Mouse (Mus musculus) limb, embryonic 11.5 days (tissue): Measurements from ENCODE around the gene Fgfr2. TPM values are rescaled to one million over a fixed set of nuclear protein-coding genes. Genes with fewer than 3 reads are reported as not detected.

Experiments used
- ATAC-seq: fragments of 200-750 bp; cut with Nextera tagmentation; 2 replicates; pipeline ENCODE4 v1.8.0; 2017; ENCODE audit warnings: low read depth; ENCODE audit not compliant: insufficient number of reproducible peaks, low FRiP score, low TSS enrichment
- DNase-seq: peaks from one replicate; pipeline ENCODE4 v3.0.0-alpha.2; 2015; ENCODE audit warnings: low spot score
- H3K27ac ChIP-seq: fragments of 300-500 bp; sonication (generic); replicated peaks from 2 replicates; pipeline ENCODE4 v1.5.1; 2014; ENCODE audit warnings: low read depth, mild to moderate bottlenecking, low read length
- H3K27me3 ChIP-seq: fragments of 300-500 bp; sonication (generic); 2 replicates; pipeline ENCODE4 v1.6.1; 2014; ENCODE audit warnings: mild to moderate bottlenecking, low read length, mixed read lengths; ENCODE audit not compliant: control insufficient read depth, insufficient read depth
- H3K36me3 ChIP-seq: fragments of 300-500 bp; sonication (generic); 2 replicates; pipeline ENCODE4 v1.6.1; 2014; ENCODE audit warnings: mild to moderate bottlenecking, low read length, moderate library complexity, mixed read lengths; ENCODE audit not compliant: control insufficient read depth, insufficient read depth
- H3K4me1 ChIP-seq: fragments of 300-500 bp; sonication (generic); 2 replicates; pipeline ENCODE4 v1.6.1; 2014; ENCODE audit warnings: low read length, mixed read lengths; ENCODE audit not compliant: control insufficient read depth, insufficient read depth
- H3K4me2 ChIP-seq: fragments of 300-500 bp; sonication (generic); 2 replicates; pipeline ENCODE4 v1.6.1; 2014; ENCODE audit warnings: low read depth, mild to moderate bottlenecking, moderate library complexity; ENCODE audit not compliant: severe bottlenecking
- H3K4me3 ChIP-seq: fragments of 300-500 bp; sonication (generic); 2 replicates; pipeline ENCODE4 v1.5.1; 2014; ENCODE audit warnings: low read depth, low read length
- H3K9ac ChIP-seq: fragments of 300-500 bp; sonication (generic); 2 replicates; pipeline ENCODE4 v1.6.1; 2014; ENCODE audit warnings: mild to moderate bottlenecking, low read length
- H3K9me3 ChIP-seq: fragments of 300-500 bp; sonication (generic); 2 replicates; pipeline ENCODE4 v1.6.1; 2016; ENCODE audit warnings: low read length; ENCODE audit not compliant: control insufficient read depth
- WGBS: fragments of 180-500 bp; shearing (Covaris S2); extraction: QIAGEN DNeasy Blood & Tissue Kit; methylation state at CpG from one replicate; pipeline ENCODE4 v1.1.7; 2014; 5-methylcytosine and 5-hydroxymethylcytosine counted together
- polyA plus RNA-seq: library from polyadenylated mRNA; unstranded; fragments of >200 nt; fragmentation: Nextera tagmentation; extraction: Ambion mirVana; gene quantifications from 2 replicates; pipeline ENCODE4 v1.2.1, GENCODE M21; 2014

Fgfr2 gene
- polyA plus RNA-seq, 1 experiment from 2014 or later, result 60.1 TPM

DNA sequence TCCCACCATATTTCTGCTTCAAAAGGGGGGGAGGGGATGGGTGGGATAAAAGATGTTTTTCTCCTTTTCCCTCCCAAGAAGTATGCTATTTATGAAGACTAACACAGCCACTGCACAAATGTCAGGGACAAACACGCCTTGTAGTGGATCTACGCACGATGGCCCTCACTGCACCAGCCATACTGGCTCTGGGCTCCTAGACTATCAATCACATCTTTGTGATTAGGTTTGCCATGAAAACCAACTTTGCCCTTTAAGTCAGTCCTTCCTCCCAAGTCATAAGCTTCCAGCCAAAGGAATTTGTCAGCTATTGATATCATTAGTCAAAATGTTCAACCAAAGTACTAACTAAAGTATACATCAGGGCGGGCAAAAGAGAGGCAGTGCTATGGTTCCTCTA, 95.2 kb downstream of the Fgfr2 start:
- DNase-seq, result no peak
- Histone ChIP-seq H3K36me3 (no peaks in the 10 kb centered on the region), H3K27ac (no peak overlapping the region), H3K9me3 (no peaks in the 10 kb centered on the region), H3K4me1 (peaks cover 15% of the 10 kb centered on the region), H3K4me2 (no peak overlapping the region), H3K27me3 (no peaks in the 10 kb centered on the region), H3K4me3 (no peak overlapping the region), H3K9ac (no peak overlapping the region)
- 90% methylated on average over 4 of the region's 4 CpGs for WGBS
- ATAC-seq, result no peak

DNA sequence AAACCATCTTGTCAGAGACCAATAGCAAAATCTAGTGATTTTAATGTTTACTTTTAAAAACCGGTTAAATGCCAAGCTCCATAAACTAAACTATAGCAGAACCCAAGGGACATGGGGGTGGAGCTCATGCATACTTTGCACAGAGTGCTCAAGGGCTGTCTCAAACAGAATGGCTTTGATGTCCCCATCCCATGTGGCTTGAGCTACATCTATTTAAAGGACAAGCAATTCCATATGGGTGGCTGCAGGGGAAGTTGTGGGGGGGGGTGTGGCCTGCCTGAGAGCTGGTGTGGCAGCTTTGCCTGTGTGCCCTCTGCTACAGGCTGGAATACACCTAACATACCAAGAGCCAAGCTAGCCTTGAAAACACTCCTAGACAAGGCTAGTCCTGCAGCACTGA, 98.5 kb downstream of the Fgfr2 start:
- peaks cover 22% of the 10 kb centered on the region for H3K4me1 ChIP-seq
- no peaks in the 10 kb centered on the region for H3K36me3 ChIP-seq
- DNase-seq (no peak), ATAC-seq (no peak; the same call in 1 of the 2 replicates)
- H3K9me3 ChIP-seq, result no peaks in the 10 kb centered on the region
- no peak overlapping the region for H3K9ac ChIP-seq
- H3K27ac ChIP-seq, result no peak overlapping the region
- no peak overlapping the region for H3K4me2 ChIP-seq
- no peaks in the 10 kb centered on the region for H3K27me3 ChIP-seq
- no peak overlapping the region for H3K4me3 ChIP-seq
- 46% methylated on average over 1 of the region's 1 CpGs for WGBS

DNA sequence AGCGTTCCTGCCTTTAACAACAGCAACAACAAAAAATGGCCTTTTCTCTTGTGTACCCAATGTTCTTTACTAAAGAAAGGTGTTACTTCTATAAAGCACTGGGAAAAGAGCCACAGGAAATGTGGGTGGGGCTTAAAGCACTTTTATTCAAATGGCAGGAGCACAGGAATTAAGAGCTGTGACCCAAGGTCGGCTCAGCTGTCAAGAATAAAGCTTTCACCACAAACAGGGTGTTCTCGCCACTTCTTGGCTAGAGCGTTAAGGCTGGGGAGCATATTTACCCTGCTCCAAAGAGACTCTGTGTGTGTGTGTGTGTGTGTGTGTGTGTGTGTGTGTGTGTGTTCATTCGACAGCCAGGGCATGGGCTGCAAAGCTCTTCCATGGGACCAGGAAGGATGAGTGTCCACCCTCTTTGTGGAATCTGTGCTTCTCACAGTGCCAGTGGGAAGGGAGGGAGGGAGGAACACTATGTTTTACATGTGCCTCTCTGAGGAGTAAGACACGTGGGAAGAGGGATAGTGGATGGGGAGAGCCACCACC, 103.6 kb downstream of the Fgfr2 start:
- H3K4me1 ChIP-seq, result peaks cover 22% of the 10 kb centered on the region
- H3K27me3 ChIP-seq, result no peaks in the 10 kb centered on the region
- DNase-seq (no peak), ATAC-seq (no peak)
- no peaks in the 10 kb centered on the region for H3K36me3 ChIP-seq
- 34% methylated on average over 6 of the region's 6 CpGs for WGBS
- no peak overlapping the region for H3K4me3 ChIP-seq
- H3K4me2 ChIP-seq, result no peak overlapping the region
- H3K9ac ChIP-seq, result no peak overlapping the region
- H3K27ac ChIP-seq, result no peak overlapping the region
- H3K9me3 ChIP-seq, result no peaks in the 10 kb centered on the region

DNA sequence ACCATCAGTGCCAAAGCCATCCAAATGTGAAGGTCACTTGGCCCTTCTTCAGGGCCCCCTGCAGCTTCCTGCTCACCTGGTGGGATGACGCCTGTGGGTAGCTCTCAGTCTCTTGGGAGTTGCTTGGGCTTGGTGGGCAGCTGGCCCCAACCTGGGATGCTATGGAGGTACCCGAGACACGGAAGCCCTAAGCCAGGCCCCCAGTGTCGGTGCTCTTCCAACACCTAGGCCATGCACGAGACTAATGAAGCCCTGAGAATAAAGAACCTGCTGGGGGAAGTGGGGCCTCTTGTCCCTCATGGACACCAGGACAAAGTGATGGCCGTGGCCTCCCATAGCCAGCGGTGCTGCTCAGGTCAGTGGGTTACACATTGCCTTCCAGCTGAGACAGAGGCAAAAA, 104.2 kb downstream of the Fgfr2 start:
- Histone ChIP-seq H3K27ac (no peak overlapping the region), H3K36me3 (no peaks in the 10 kb centered on the region), H3K4me2 (no peak overlapping the region), H3K27me3 (no peaks in the 10 kb centered on the region), H3K9ac (no peak overlapping the region), H3K4me3 (no peak overlapping the region), H3K4me1 (peaks cover 22% of the 10 kb centered on the region), H3K9me3 (no peaks in the 10 kb centered on the region)
- WGBS, result 71% methylated on average over 7 of the region's 7 CpGs
- DNase-seq (no peak), ATAC-seq (no peak)

DNA sequence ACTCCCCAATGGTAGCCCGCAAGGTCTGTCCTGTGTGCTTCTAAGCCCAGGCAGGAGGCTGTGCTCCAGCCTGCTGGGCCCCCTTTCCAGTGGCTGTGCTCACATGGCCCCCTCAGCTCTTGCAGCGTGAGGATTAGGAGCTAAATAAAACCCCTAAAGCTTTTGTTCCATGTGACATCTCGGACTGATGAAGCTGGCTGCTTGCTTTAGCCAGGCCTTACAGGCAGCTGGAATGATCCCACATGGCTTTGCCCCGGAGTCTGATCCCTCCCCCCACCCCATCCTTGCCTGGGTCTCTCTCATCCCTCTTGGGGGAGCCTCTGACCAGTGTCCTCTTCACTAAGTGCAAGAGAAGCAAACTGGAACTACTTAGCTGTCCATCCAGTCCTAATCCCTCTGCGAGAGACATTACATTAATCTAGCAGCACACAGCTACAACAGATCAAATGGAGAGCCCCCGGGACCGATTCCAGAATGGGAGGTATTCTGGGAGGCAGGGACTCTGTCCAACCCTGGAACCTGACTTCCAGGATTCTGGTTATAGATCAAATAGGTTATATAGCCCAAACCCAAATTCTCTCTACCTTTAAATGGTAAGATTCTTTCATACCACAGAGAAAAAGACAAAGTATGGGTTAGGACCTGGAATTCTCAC, 107.6 kb downstream of the Fgfr2 start:
- Histone ChIP-seq H3K36me3 (no peaks in the 10 kb centered on the region), H3K27me3 (no peaks in the 10 kb centered on the region), H3K4me1 (peaks cover 26% of the 10 kb centered on the region), H3K27ac (no peak overlapping the region; the same call in 1 of the 2 replicates), H3K4me3 (no peak overlapping the region), H3K9me3 (no peaks in the 10 kb centered on the region), H3K9ac (no peak overlapping the region; the same call in 1 of the 2 replicates), H3K4me2 (no peak overlapping the region)
- WGBS, result 60% methylated on average over 7 of the region's 7 CpGs
- ATAC-seq (no peak), DNase-seq (no peak)

DNA sequence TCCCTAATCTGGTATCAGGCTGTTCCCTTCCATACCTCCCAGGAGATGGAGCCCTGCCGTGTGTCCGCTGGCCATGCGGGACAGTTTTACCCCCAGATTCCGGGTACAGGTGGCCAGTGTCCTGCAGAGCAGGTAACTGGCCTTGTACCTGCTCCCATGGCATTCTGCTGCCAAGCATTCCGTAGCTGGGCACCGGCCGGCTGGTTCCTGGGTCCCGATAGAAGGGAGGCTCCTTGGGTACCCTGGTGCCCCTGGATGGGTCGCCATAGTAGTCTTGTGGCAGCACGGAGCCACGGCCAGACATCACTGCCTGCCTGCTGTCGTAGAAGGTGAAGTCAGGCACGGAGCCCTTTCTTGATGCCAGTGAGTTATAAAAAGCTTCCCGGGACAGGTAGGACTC, 108.5 kb downstream of the Fgfr2 start:
- H3K36me3 ChIP-seq, result peaks cover under 1% of the 10 kb centered on the region; the same call in 1 of the 2 replicates
- H3K9ac ChIP-seq, result no peak overlapping the region
- 96% methylated on average over 14 of the region's 14 CpGs for WGBS
- no peak overlapping the region; the same call in 1 of the 2 replicates for H3K27ac ChIP-seq
- H3K4me1 ChIP-seq, result peaks cover 19% of the 10 kb centered on the region
- H3K27me3 ChIP-seq, result no peaks in the 10 kb centered on the region
- no peak for DNase-seq
- no peak overlapping the region for H3K4me3 ChIP-seq
- ATAC-seq, result no peak
- no peak overlapping the region for H3K4me2 ChIP-seq
- H3K9me3 ChIP-seq, result no peaks in the 10 kb centered on the region

DNA sequence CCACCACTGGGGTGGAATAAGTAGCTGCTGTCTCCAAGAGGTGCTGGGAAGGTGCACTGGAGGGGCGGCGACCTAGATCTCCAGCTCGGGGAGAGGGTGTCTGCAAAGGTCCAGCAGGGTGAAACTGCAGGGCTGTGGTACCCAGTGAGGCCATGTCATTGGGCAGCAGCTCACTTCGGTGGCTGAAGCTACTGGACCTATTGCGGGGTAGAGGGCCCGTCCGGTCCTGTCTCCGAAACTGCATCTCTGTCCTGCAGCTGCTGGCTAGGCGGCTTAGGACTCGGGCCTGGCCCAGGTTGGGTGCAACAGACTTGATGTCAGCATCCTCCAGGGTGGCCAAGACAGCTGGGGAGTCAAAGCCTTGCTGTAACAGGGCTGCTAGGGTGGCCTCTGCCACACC, 109.2 kb downstream of the Fgfr2 start:
- ATAC-seq (no peak), DNase-seq (no peak)
- no peaks in the 10 kb centered on the region for H3K27me3 ChIP-seq
- WGBS, result 87% methylated on average over 10 of the region's 10 CpGs
- no peak overlapping the region for H3K4me3 ChIP-seq
- H3K36me3 ChIP-seq, result peaks cover 2% of the 10 kb centered on the region; the same call in 1 of the 2 replicates
- no peak overlapping the region for H3K4me2 ChIP-seq
- H3K9ac ChIP-seq, result no peak overlapping the region
- H3K4me1 ChIP-seq, result peaks cover 17% of the 10 kb centered on the region
- no peaks in the 10 kb centered on the region for H3K9me3 ChIP-seq
- no peak overlapping the region for H3K27ac ChIP-seq

DNA sequence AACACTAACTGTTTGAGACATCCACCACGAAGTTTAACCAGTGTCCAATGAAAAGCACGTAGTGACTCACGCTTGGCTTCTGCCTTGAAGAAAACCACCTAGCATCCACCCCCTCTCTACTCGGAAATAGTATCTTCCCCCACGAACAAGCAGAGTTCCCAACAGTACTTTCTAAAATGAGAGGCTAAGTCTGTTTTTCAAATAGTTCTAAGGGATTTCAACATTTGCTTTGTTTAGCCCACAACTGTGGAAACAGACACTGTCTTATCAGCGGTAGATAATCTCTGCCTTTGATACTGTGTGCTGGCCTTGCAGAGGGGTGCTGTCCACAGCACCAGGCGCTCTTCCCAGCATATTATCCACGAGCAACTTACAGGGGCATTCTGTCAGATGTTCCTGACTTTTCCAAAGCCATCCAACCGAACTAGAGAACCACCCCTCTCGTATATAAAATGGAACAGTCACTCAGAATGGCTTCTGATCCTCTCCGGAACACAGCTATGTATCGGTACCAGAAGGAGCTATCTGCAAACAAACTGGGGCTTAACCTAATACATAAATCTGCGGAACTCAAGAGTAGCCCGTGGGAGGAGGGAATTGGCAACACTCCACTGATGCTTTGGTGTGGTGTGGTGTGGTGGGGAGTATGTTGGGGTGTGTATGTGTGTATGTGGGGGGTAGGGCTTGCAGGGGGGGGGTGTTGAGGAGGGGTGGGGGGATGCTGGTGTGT, 110.3 kb downstream of the Fgfr2 start:
- H3K4me2 ChIP-seq, result no peak overlapping the region
- H3K4me1 ChIP-seq, result peaks cover 17% of the 10 kb centered on the region
- H3K36me3 ChIP-seq, result peaks cover 2% of the 10 kb centered on the region; the same call in 1 of the 2 replicates
- 72% methylated on average over 14 of the region's 14 CpGs for WGBS
- no peaks in the 10 kb centered on the region for H3K27me3 ChIP-seq
- no peaks in the 10 kb centered on the region for H3K9me3 ChIP-seq
- DNase-seq (no peak), ATAC-seq (no peak)
- H3K4me3 ChIP-seq, result no peak overlapping the region
- no peak overlapping the region for H3K27ac ChIP-seq
- H3K9ac ChIP-seq, result no peak overlapping the region
